ENCODE assay signal across 16 mouse cellular contexts in the genomic region with DNA sequence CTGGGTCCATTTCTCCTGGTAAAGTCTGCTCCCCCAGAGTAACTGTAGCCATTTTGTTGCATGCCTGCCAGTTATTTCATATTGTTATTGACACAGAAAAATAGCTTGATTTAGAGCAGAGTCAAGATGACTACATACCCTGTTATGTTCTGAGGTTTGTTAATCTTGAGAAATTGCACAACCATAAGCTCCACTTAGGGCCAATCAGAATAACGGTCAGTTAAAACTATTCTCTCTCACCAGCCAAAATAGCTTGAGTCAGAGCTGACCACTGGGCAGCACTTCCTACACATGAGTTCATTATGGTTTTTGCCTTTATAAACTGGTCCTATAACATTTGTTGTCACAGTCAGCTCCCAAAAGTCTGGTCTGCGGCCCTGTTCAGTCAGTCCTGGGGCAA.
"Had no signal": no experiment of that assay in that cellular context is flagged by ENCODE, and none has a peak within 500 bp of the region (broad histone marks: within the 10 kb centered on the region; RNA-seq: fewer than 3 reads in every experiment).

No protein-coding gene starts in this region.

- H3K27me3 ChIP-seq: kidney, embryonic 15.5 days; liver, embryonic 13.5 days; megakaryocyte, embryonic 14.5 days; midbrain, embryonic 13.5 days had no signal

- H3K36me3 ChIP-seq: kidney, embryonic 15.5 days; liver, embryonic 13.5 days; midbrain, embryonic 10.5 days; midbrain, embryonic 13.5 days had no signal

- H3K4me3 ChIP-seq: kidney, embryonic 15.5 days; left cerebral cortex, adult 2 months; liver, embryonic 13.5 days; megakaryocyte, embryonic 14.5 days; midbrain, embryonic 10.5 days; midbrain, embryonic 13.5 days had no signal

- H3K4me1 ChIP-seq: kidney, embryonic 15.5 days; liver, embryonic 13.5 days; midbrain, embryonic 10.5 days; midbrain, embryonic 13.5 days had no signal

- DNase-seq: kidney, adult 8-10 months; kidney, postnatal 10 days; kidney, postnatal 36 days; layer of hippocampus, postnatal 36 days; liver, embryonic 13.5 days; lung, adult 2 months; lung, postnatal 14 days; lung, postnatal 4 days; right cerebral cortex, postnatal 14 days; thymus, adult 18-20 months; thymus, postnatal 36 days had no signal

- H3K27ac ChIP-seq: kidney, embryonic 15.5 days; left cerebral cortex, adult 2 months; liver, embryonic 13.5 days; midbrain, embryonic 10.5 days; midbrain, embryonic 13.5 days had no signal
